Mouse (Mus musculus): ENCODE results near the gene Supt6. TPM values are rescaled to one million over a fixed set of nuclear protein-coding genes. Genes with fewer than 3 reads are reported as not detected.

Supt6 gene
- polyA plus RNA-seq, 1 experiment from 2014 or later: 27.9 TPM

DNA sequence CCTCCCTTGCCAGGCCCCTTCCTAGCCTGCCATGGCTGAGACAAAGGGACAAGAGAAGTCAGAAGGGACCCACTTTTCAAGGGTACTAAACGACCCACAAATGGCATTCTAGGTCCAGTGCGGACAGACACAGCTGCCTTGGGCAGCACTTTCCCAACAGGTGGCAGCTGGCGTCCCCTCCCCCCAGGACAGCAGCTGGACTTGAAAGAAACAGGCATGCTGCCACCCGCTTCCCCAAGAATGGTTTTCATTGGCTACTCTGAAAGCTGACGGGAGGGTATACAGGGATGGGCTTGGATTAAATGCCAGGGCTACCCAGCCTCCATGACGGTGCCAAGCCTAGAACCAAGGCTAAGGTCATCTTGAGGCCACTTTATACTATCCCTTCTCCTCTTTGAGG is 83.3 kb downstream of the Supt6 start:
- H3K4me3 ChIP-seq (ENCODE audit: low read depth, low read length): peak overlapping the region; percentile 100; the same call in 1 of the 2 replicates
- no peak for TF ChIP-seq CTCF (IDR thresholded peaks at IDR 0.05; ENCODE audit: low read depth)
- peak overlapping the region; percentile 90 for H3K4me2 ChIP-seq
- peaks cover 10% of the 10 kb centered on the region for H3K4me1 ChIP-seq (ENCODE audit: insufficient read depth)
- 52% methylated on average over 6 of the region's 6 CpGs for WGBS
- no peaks in the 10 kb centered on the region for H3K27me3 ChIP-seq (ENCODE audit: insufficient read depth, low read length)
- DNase-seq: no peak
- 0 out of 2 replicates have a peak overlapping the region, but pooled peaks have one; percentile 0 for H3K9ac ChIP-seq
- H3K9me3 ChIP-seq (ENCODE audit: low read depth, low read length): no peaks in the 10 kb centered on the region
- no peak for ATAC-seq (ENCODE audit: insufficient read depth)
- H3K36me3 ChIP-seq (ENCODE audit: insufficient read depth): peaks cover 54% of the 10 kb centered on the region
- H3K27ac ChIP-seq (ENCODE audit: low read depth): 0 out of 2 replicates have a peak overlapping the region, but pooled peaks have one; percentile 99

DNA sequence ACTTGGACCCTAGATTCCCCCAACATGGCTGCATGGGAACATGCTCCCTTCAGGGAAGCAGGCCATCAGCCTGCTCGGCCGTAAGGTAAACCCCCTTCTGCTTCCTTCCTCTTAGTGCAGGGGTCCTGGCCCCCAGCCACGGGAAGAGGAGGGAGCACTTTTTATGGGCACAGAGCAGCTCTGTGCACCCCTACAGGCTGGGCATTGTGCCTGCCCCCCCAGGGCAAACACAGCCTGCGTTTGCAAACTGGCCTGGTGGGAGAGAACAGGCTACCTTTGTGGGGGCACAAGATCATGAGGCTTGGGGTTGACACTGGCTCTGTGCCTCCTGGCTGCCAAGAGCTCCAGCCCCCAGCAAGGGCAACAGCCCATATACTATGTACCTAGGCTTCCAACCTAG is 83.8 kb downstream of the Supt6 start:
- H3K9me3 ChIP-seq (ENCODE audit: low read depth, low read length): no peaks in the 10 kb centered on the region
- ATAC-seq (ENCODE audit: insufficient read depth) (no peak), DNase-seq (no peak)
- H3K27me3 ChIP-seq (ENCODE audit: insufficient read depth, low read length): no peaks in the 10 kb centered on the region
- TF ChIP-seq CTCF (IDR thresholded peaks at IDR 0.05; ENCODE audit: low read depth): no peak
- H3K27ac ChIP-seq (ENCODE audit: low read depth): 0 out of 2 replicates have a peak overlapping the region, but pooled peaks have one; percentile 27
- H3K4me1 ChIP-seq (ENCODE audit: insufficient read depth): peaks cover 10% of the 10 kb centered on the region
- H3K9ac ChIP-seq: 0 out of 2 replicates have a peak overlapping the region, but pooled peaks have one; percentile 0
- peak overlapping the region; percentile 10; the same call in 1 of the 2 replicates for H3K4me3 ChIP-seq (ENCODE audit: low read depth, low read length)
- H3K36me3 ChIP-seq (ENCODE audit: insufficient read depth): peaks cover 60% of the 10 kb centered on the region
- WGBS: 49% methylated on average over 4 of the region's 4 CpGs
- H3K4me2 ChIP-seq: peak overlapping the region; percentile 90; the same call in 1 of the 2 replicates

DNA sequence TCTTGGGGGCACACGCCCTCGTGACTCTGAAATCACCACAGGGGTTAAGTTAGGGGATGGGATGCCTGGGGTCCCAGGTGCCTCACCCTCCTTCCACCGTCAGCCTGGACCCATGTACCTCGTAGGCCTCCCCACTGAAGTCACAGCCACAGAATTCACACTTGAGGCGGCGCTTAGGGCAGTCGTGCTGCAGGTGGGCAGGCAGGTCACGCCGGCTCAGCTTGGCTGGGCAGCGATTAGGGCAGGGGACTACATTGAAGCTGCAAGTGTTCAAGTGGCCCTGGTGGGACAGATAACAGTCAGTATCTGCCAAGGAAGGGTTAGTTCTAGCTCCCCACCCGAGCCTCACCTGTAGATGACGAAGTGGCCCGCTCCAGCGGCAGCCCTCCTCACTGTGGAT is 84.6 kb downstream of the Supt6 start:
- TF ChIP-seq CTCF (IDR thresholded peaks at IDR 0.05; ENCODE audit: low read depth): no peak
- H3K27me3 ChIP-seq (ENCODE audit: insufficient read depth, low read length): no peaks in the 10 kb centered on the region
- no peaks in the 10 kb centered on the region for H3K9me3 ChIP-seq (ENCODE audit: low read depth, low read length)
- ATAC-seq (ENCODE audit: insufficient read depth) (no peak), DNase-seq (no peak)
- H3K4me2 ChIP-seq: no peak overlapping the region
- H3K27ac ChIP-seq (ENCODE audit: low read depth): no peak overlapping the region
- peaks cover 68% of the 10 kb centered on the region for H3K36me3 ChIP-seq (ENCODE audit: insufficient read depth)
- 82% methylated on average over 14 of the region's 14 CpGs for WGBS
- no peak overlapping the region for H3K9ac ChIP-seq
- no peak overlapping the region for H3K4me3 ChIP-seq (ENCODE audit: low read depth, low read length)
- peaks cover 10% of the 10 kb centered on the region for H3K4me1 ChIP-seq (ENCODE audit: insufficient read depth)

DNA sequence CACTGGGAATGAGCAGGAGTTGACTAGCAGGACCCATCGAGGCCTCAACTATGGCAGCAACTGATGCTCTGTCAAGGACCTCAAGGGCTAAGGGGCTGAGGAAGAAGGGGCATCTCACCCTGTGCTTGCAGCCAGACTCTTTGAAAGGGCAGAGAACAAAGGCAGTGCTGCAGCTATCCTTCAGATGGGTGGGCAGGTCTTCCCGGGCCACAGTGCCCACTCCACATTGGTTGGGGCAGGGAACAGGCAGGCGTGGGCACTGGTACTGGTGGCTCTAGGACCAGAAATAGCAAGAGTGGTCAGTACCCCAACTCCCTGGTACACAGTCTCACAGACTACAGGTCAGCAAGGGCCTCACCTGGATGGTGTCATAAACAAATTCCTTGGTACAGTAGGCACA is 85.1 kb downstream of the Supt6 start:
- WGBS: 85% methylated on average over 3 of the region's 3 CpGs
- no peak for ATAC-seq (ENCODE audit: insufficient read depth)
- Histone ChIP-seq H3K4me1 (ENCODE audit: insufficient read depth) (peaks cover 6% of the 10 kb centered on the region; the same call in 1 of the 2 replicates), H3K27ac (ENCODE audit: low read depth) (no peak overlapping the region), H3K9ac (no peak overlapping the region), H3K4me2 (no peak overlapping the region), H3K36me3 (ENCODE audit: insufficient read depth) (peaks cover 72% of the 10 kb centered on the region), H3K9me3 (ENCODE audit: low read depth, low read length) (no peaks in the 10 kb centered on the region), H3K4me3 (ENCODE audit: low read depth, low read length) (no peak overlapping the region), H3K27me3 (ENCODE audit: insufficient read depth, low read length) (no peaks in the 10 kb centered on the region)
- no peak for TF ChIP-seq CTCF (IDR thresholded peaks at IDR 0.05; ENCODE audit: low read depth)
- no peak for DNase-seq

GRCm38 (mm10) chr11:78160171-78160570 is 85.6 kb downstream of the Supt6 start:
- no peak for ATAC-seq (ENCODE audit: insufficient read depth)

GRCm38 (mm10) chr11:78159557-78159956 is 86.2 kb downstream of the Supt6 start:
- ATAC-seq (ENCODE audit: insufficient read depth): no peak
- DNase-seq: no peak
- Histone ChIP-seq H3K36me3 (ENCODE audit: insufficient read depth) (peaks cover 83% of the 10 kb centered on the region), H3K9me3 (ENCODE audit: low read depth, low read length) (no peaks in the 10 kb centered on the region), H3K27ac (ENCODE audit: low read depth) (peak overlapping the region; percentile 8; the same call in 1 of the 2 replicates), H3K4me1 (ENCODE audit: insufficient read depth) (peaks cover 6% of the 10 kb centered on the region; the same call in 1 of the 2 replicates), H3K4me3 (ENCODE audit: low read depth, low read length) (no peak overlapping the region), H3K27me3 (ENCODE audit: insufficient read depth, low read length) (no peaks in the 10 kb centered on the region), H3K9ac (no peak overlapping the region), H3K4me2 (no peak overlapping the region)
- 57% methylated on average over 7 of the region's 7 CpGs for WGBS
- no peak for TF ChIP-seq CTCF (IDR thresholded peaks at IDR 0.05; ENCODE audit: low read depth)

More at GRCm38 (mm10) chr11:78160171-78160570, 85.6 kb downstream of the Supt6 start:
- H3K4me3 ChIP-seq (ENCODE audit: low read depth, low read length): no peak overlapping the region
- no peak for DNase-seq
- H3K9me3 ChIP-seq (ENCODE audit: low read depth, low read length): no peaks in the 10 kb centered on the region
- H3K9ac ChIP-seq: no peak overlapping the region
- no peak for TF ChIP-seq CTCF (IDR thresholded peaks at IDR 0.05; ENCODE audit: low read depth)
- H3K27me3 ChIP-seq (ENCODE audit: insufficient read depth, low read length): no peaks in the 10 kb centered on the region
- peaks cover 76% of the 10 kb centered on the region for H3K36me3 ChIP-seq (ENCODE audit: insufficient read depth)
- H3K27ac ChIP-seq (ENCODE audit: low read depth): no peak overlapping the region
- no peak overlapping the region for H3K4me2 ChIP-seq
- WGBS: 75% methylated on average over 18 of the region's 18 CpGs
- H3K4me1 ChIP-seq (ENCODE audit: insufficient read depth): peaks cover 6% of the 10 kb centered on the region; the same call in 1 of the 2 replicates

GRCm38 (mm10) chr11:78159096-78159495 is 86.7 kb downstream of the Supt6 start:
- Histone ChIP-seq H3K9me3 (ENCODE audit: low read depth, low read length) (no peaks in the 10 kb centered on the region), H3K36me3 (ENCODE audit: insufficient read depth) (peaks cover 87% of the 10 kb centered on the region), H3K27ac (ENCODE audit: low read depth) (no peak overlapping the region), H3K4me3 (ENCODE audit: low read depth, low read length) (no peak overlapping the region), H3K9ac (no peak overlapping the region), H3K27me3 (ENCODE audit: insufficient read depth, low read length) (no peaks in the 10 kb centered on the region), H3K4me1 (ENCODE audit: insufficient read depth) (peaks cover 6% of the 10 kb centered on the region; the same call in 1 of the 2 replicates), H3K4me2 (no peak overlapping the region)
- 15% methylated on average over 2 of the region's 2 CpGs for WGBS
- ATAC-seq (ENCODE audit: insufficient read depth) (peak; percentile 18), DNase-seq (peak; percentile 93)
- peak; percentile 100 for TF ChIP-seq CTCF (IDR thresholded peaks at IDR 0.05; ENCODE audit: low read depth)

Small RNA genes lying within 50 kb of the gene (microRNA-seq; reads per million reads assigned to microRNA genes)
- 1.4 reads per million for gene Mir7653 (ENCODE audit: borderline number of aligned reads)

Other genes starting within 250 kb of the Supt6 start
- gene Dhrs13, start 213.7 kb downstream of the Supt6 start, polyA plus RNA-seq (2014; fragmentation: Nextera tagmentation; extraction: Ambion mirVana): 17.7 and 22.7 TPM in 2 replicates
- gene Flot2, start 208.1 kb downstream of the Supt6 start, polyA plus RNA-seq (2014; fragmentation: Nextera tagmentation; extraction: Ambion mirVana): 51.4 and 57.4 TPM in 2 replicates
- gene Eral1, start 165.6 kb downstream of the Supt6 start, polyA plus RNA-seq (2014; fragmentation: Nextera tagmentation; extraction: Ambion mirVana): 37.5 and 38.5 TPM in 2 replicates
- gene Fam222b, start 151.3 kb downstream of the Supt6 start, polyA plus RNA-seq (2014; fragmentation: Nextera tagmentation; extraction: Ambion mirVana): 17.8 and 17.9 TPM in 2 replicates
- 73.8 and 75.6 TPM in 2 replicates for gene Traf4, start 80.4 kb downstream of the Supt6 start, polyA plus RNA-seq (2014; fragmentation: Nextera tagmentation; extraction: Ambion mirVana)
- 15.3 and 17.2 TPM in 2 replicates for gene Nek8, start 69.3 kb downstream of the Supt6 start, polyA plus RNA-seq (2014; fragmentation: Nextera tagmentation; extraction: Ambion mirVana)
- 19.2 and 21.6 TPM in 2 replicates for gene Tlcd1, start 69.3 kb downstream of the Supt6 start, polyA plus RNA-seq (2014; fragmentation: Nextera tagmentation; extraction: Ambion mirVana)
- gene Rpl23a, start 62.4 kb downstream of the Supt6 start, polyA plus RNA-seq (2014; fragmentation: Nextera tagmentation; extraction: Ambion mirVana): 1,638 and 1,710 TPM in 2 replicates
- gene Rab34, start 57.6 kb downstream of the Supt6 start, polyA plus RNA-seq (2014; fragmentation: Nextera tagmentation; extraction: Ambion mirVana): 140 TPM in 2 replicates
- 2.8 TPM in 2 replicates for gene Proca1, start 52.6 kb downstream of the Supt6 start, polyA plus RNA-seq (2014; fragmentation: Nextera tagmentation; extraction: Ambion mirVana)
- 72.6 and 76.7 TPM in 2 replicates for gene Sdf2, start 241 bp downstream of the Supt6 start, polyA plus RNA-seq (2014; fragmentation: Nextera tagmentation; extraction: Ambion mirVana)
- 71.2 and 76.8 TPM in 2 replicates for gene 2610507B11Rik, start 15.8 kb upstream of the Supt6 start, polyA plus RNA-seq (2014; fragmentation: Nextera tagmentation; extraction: Ambion mirVana)
- 0.45 and 0.66 TPM in 2 replicates for gene BC030499, start 44.9 kb upstream of the Supt6 start, polyA plus RNA-seq (2014; fragmentation: Nextera tagmentation; extraction: Ambion mirVana)
- 54.2 and 59.8 TPM in 2 replicates for gene Spag5, start 55.5 kb upstream of the Supt6 start, polyA plus RNA-seq (2014; fragmentation: Nextera tagmentation; extraction: Ambion mirVana)
- 4.4 and 5.0 TPM in 2 replicates for gene Aldoc, start 77.0 kb upstream of the Supt6 start, polyA plus RNA-seq (2014; fragmentation: Nextera tagmentation; extraction: Ambion mirVana)
- 69.9 and 76.0 TPM in 2 replicates for gene Pigs, start 82.4 kb upstream of the Supt6 start, polyA plus RNA-seq (2014; fragmentation: Nextera tagmentation; extraction: Ambion mirVana)
- 36.8 and 43.1 TPM in 2 replicates for gene Unc119, start 97.5 kb upstream of the Supt6 start, polyA plus RNA-seq (2014; fragmentation: Nextera tagmentation; extraction: Ambion mirVana)
- gene Foxn1, start 140.6 kb upstream of the Supt6 start, polyA plus RNA-seq (2014; fragmentation: Nextera tagmentation; extraction: Ambion mirVana): not detected in 2 replicates
- not detected in 2 replicates for gene Slc13a2, start 176.2 kb upstream of the Supt6 start, polyA plus RNA-seq (2014; fragmentation: Nextera tagmentation; extraction: Ambion mirVana)
- 13.5 and 14.3 TPM in 2 replicates for gene Slc46a1, start 219.7 kb upstream of the Supt6 start, polyA plus RNA-seq (2014; fragmentation: Nextera tagmentation; extraction: Ambion mirVana)

Data from lung, embryonic 14.5 days (tissue).